Mouse (Mus musculus) cerebellum, adult 2 months (tissue): ENCODE measurements around the gene Syt16. TPM values are rescaled to one million over a fixed set of nuclear protein-coding genes. Genes with fewer than 3 reads are reported as not detected.
A peak's percentile ranks its signal among the peaks of the same experiment; 100 is the strongest.

ENCODE experiments used
- DNase-seq, 2 experiments: peaks; one replicate each; pipeline ENCODE4 v3.0.0; 2021
- H3K27ac ChIP-seq: fragments of 200-500 bp; 2 replicates; pipeline ENCODE4 v1.5.1; 2012; ENCODE audit warnings: low read length, control low read depth, inconsistent platforms; ENCODE audit not compliant: insufficient read depth
- H3K27me3 ChIP-seq: fragments of 200-500 bp; 2 replicates; pipeline ENCODE4 v1.6.1; 2012; ENCODE audit warnings: inconsistent platforms, mild to moderate bottlenecking, low read length, moderate library complexity; ENCODE audit not compliant: control insufficient read depth, insufficient read depth
- H3K4me1 ChIP-seq: fragments of 200-500 bp; 2 replicates; pipeline ENCODE4 v1.6.1; 2011; ENCODE audit warnings: low read length; ENCODE audit not compliant: control insufficient read depth, insufficient read depth
- H3K4me3 ChIP-seq: fragments of 200-500 bp; replicated peaks from 2 replicates; pipeline ENCODE3; 2011; ENCODE audit warnings: mild to moderate bottlenecking, low read depth, low read length, control low read depth; ENCODE audit not compliant: insufficient read depth
- CTCF ChIP-seq: fragments of 200-500 bp; IDR thresholded peaks from 2 replicates; pipeline ENCODE4 v1.5.1; 2011; ENCODE audit warnings: low read depth, mild to moderate bottlenecking, control low read depth, low read length, moderate library complexity, borderline replicate concordance; ENCODE audit not compliant: insufficient read depth
- POLR2A ChIP-seq: fragments of 200-500 bp; IDR thresholded peaks from 2 replicates; pipeline ENCODE4 v1.6.1; 2011; ENCODE audit warnings: low read length, control low read depth, borderline replicate concordance; ENCODE audit not compliant: insufficient read depth
- WGBS: fragments of 180-500 bp; shearing (Covaris S2); methylation state at CpG from one replicate; pipeline ENCODE4 v1.1.7; 2018; 5-methylcytosine and 5-hydroxymethylcytosine counted together
- polyA plus RNA-seq: library from polyadenylated mRNA; depleted of rRNA; stranded (reverse); fragments of >200 nt; gene quantifications from 2 replicates; pipeline ENCODE4 v1.2.3, GENCODE M21; 2012

The Syt16 gene
- polyA plus RNA-seq, 1 experiment, result 5.5 TPM

GRCm38 (mm10) chr12:74284685-74285054 lies 287.2 kb downstream of the Syt16 start:
- Histone ChIP-seq H3K4me3 (peak overlapping the region; percentile 69), H3K4me1 (no peaks in the 10 kb centered on the region), H3K27me3 (no peaks in the 10 kb centered on the region), H3K27ac (no peak overlapping the region)
- under 1% methylated on average over 11 of the region's 11 CpGs for WGBS
- peak; percentile 66 to 78 for DNase-seq
- TF ChIP-seq CTCF (no peak), POLR2A (no peak)

- Histone ChIP-seq H3K27ac (no peak overlapping the region), H3K27me3 (no peaks in the 10 kb centered on the region), H3K4me1 (no peaks in the 10 kb centered on the region), H3K4me3 (no peak overlapping the region)
- WGBS, result 87% methylated on average over 4 of the region's 4 CpGs
- TF ChIP-seq POLR2A (no peak), CTCF (no peak)
- DNase-seq, result no peak
These were observed 293.5 kb downstream of the Syt16 start for GRCm38 (mm10) chr12:74290983-74291382.

- 10% methylated on average over 4 of the region's 4 CpGs for WGBS
- no peaks in the 10 kb centered on the region for H3K27me3 ChIP-seq
- no peak overlapping the region for H3K4me3 ChIP-seq
- peak; percentile 48; the same call in 1 of the 2 replicates for TF ChIP-seq CTCF
- no peak for TF ChIP-seq POLR2A
- H3K4me1 ChIP-seq, result no peaks in the 10 kb centered on the region
- peak; percentile 35 to 54 for DNase-seq
- H3K27ac ChIP-seq, result no peak overlapping the region
These were observed 296.2 kb downstream of the Syt16 start for GRCm38 (mm10) chr12:74293624-74294023.

GRCm38 (mm10) chr12:74296374-74296773 lies 298.9 kb downstream of the Syt16 start:
- H3K4me3 ChIP-seq, result no peak overlapping the region
- TF ChIP-seq POLR2A, result no peak
- no peak for TF ChIP-seq CTCF
- no peaks in the 10 kb centered on the region for H3K27me3 ChIP-seq

GRCm38 (mm10) chr12:74301559-74301958 lies 304.1 kb downstream of the Syt16 start:
- WGBS, result 48% methylated on average over 6 of the region's 6 CpGs
- TF ChIP-seq POLR2A (no peak), CTCF (no peak)
- no peak for DNase-seq
- no peak overlapping the region for H3K4me3 ChIP-seq
- H3K27ac ChIP-seq, result no peak overlapping the region
- H3K27me3 ChIP-seq, result no peaks in the 10 kb centered on the region
- H3K4me1 ChIP-seq, result peaks cover 12% of the 10 kb centered on the region; the same call in 1 of the 2 replicates

More at GRCm38 (mm10) chr12:74296374-74296773, 298.9 kb downstream of the Syt16 start:
- Histone ChIP-seq H3K4me1 (no peaks in the 10 kb centered on the region), H3K27ac (no peak overlapping the region)
- WGBS, result 52% methylated on average over 5 of the region's 5 CpGs
- no peak for DNase-seq

GRCm38 (mm10) chr12:74303418-74304294 lies 306.2 kb downstream of the Syt16 start:
- 51% methylated on average over 9 of the region's 9 CpGs for WGBS
- Histone ChIP-seq H3K4me3 (no peak overlapping the region), H3K27ac (no peak overlapping the region), H3K27me3 (no peaks in the 10 kb centered on the region), H3K4me1 (peaks cover 12% of the 10 kb centered on the region; the same call in 1 of the 2 replicates)
- TF ChIP-seq CTCF, result no peak
- no peak for TF ChIP-seq POLR2A
- DNase-seq, result peak; percentile 27 to 58

- 68% methylated on average over 3 of the region's 3 CpGs for WGBS
- Histone ChIP-seq H3K27me3 (no peaks in the 10 kb centered on the region), H3K27ac (no peak overlapping the region), H3K4me3 (no peak overlapping the region), H3K4me1 (peaks cover 3% of the 10 kb centered on the region; the same call in 1 of the 2 replicates)
- no peak for DNase-seq
- TF ChIP-seq CTCF (no peak), POLR2A (no peak)
These were observed 315.1 kb downstream of the Syt16 start for GRCm38 (mm10) chr12:74312611-74313010.

GRCm38 (mm10) chr12:74315221-74315620 lies 317.8 kb downstream of the Syt16 start:
- Histone ChIP-seq H3K4me3 (no peak overlapping the region), H3K4me1 (peaks cover 3% of the 10 kb centered on the region; the same call in 1 of the 2 replicates), H3K27ac (no peak overlapping the region), H3K27me3 (no peaks in the 10 kb centered on the region)
- DNase-seq, result no peak
- TF ChIP-seq POLR2A (no peak), CTCF (no peak)
- 53% methylated on average over 2 of the region's 2 CpGs for WGBS
